Mouse (Mus musculus) heart, postnatal 14 days (tissue): ENCODE data around the gene Scaf1. TPM values are rescaled to one million over a fixed set of nuclear protein-coding genes. Genes with fewer than 3 reads are reported as not detected.
"Not testable (repeated sequence)": the region's sequence is repeated elsewhere in the genome, so short reads cannot be mapped to it uniquely, and the experiment has no call there.

Experiments
- DNase-seq, 2 experiments: peaks; one replicate each; pipeline ENCODE4 v3.0.0; 2021 to 2022
- intact Hi-C: fragments of 180-260 bp; cut with DNase I; formaldehyde crosslinking; loops from one replicate; pipeline ENCODE4 v1.15.1; 2025
- total RNA-seq, 2 experiments: library from RNA; stranded (reverse); gene quantifications; 2 replicates each; pipeline ENCODE4 v1.2.3; 2021

The Scaf1 gene
- total RNA-seq, 2 experiments from 2014 or later, result 53.8 to 56.1 TPM

DNA sequence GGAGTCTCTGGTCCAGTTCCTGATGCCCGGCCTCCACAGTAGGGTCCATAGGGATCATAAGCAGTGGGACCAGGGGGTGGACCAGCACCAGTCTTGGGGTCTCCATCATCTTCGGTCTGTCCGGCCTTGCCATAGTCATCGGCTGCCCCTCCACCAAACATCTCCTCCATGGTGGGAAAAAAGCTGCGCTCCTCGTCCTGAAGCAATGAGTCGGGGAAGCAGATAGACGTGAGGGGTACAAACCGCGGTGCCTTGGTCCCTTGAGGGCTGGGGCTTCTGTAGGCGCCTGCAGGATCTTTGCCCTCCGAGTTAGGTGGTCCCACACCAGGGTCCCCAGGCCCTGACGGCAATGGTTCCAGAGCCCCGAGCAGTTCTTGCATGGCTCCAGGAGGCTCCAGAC is 31.3 kb upstream of the Scaf1 start:
- intact Hi-C loops, result no loop called here
- DNase-seq, result no peak

DNA sequence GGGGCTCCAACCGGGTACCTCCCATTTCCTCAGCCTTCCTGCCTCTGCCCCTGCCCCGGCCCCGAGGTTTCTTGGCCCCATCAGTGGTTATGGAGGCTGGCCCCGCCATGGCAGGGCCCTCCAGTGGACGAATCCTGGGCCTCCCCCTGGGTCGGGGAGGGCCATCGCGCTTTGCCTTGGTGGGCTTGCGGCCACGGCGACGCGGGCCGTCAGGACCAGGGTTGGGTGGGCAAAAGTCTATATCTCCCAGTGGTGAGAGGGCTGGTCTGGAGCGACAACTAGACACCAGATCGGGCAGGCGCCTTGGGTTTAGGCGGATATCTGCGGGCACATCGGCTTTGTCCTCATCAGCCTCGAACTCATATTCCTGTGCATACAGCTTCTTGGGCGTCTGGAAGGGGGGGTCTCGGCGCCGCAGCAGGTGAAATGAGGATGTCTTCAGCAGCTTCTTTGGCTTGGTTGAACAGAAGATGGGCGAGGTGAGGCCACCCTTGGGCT is 30.7 kb upstream of the Scaf1 start:
- intact Hi-C loops, result no loop called here
- no peak for DNase-seq

DNA sequence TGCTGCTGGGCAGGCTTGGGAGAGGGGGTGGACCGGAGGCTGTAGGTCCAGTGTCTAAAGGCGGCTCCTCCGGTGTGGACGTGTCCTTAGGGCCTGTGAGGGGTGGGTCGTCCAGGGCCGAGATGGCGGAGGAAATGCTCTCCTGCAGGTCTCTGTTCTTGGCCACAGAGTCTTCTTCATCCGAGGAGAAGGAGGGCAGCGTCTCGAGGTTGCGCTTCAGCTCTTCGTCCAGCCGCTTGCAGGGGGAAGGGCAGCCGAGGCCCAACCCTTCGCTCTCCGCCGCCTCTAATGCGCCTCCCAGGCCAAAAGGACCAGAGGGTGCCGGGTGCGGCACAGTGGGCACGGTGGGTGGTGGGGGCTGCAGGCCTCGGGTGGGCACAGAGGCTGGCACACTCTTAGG is 29.6 kb upstream of the Scaf1 start:
- DNase-seq, result no peak
- intact Hi-C loops, result no loop called here

DNA sequence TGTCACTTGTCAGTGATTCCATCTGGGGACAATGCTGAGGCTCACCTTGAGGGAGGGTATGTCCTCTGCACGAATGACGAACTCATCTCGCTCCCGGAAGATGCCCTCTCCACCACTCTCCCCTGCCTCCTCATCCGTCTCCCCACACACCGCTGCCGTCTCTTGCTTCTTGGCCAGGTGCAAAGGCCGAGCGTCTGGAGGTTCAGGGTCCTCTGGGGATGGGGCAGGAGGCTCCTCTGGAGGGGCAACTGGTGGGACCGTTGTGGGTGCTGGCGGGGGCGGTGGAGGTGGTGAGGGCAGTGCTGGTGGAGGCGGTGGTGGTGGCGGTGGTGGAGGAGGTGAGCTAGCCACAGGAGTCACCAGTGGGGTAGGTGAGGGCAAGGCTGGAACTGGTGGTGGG is 27.1 kb upstream of the Scaf1 start:
- DNase-seq, result no peak
- intact Hi-C loops, result no loop called here

- intact Hi-C loops, result no loop called here
- DNase-seq, result no peak
These were observed 24.7 kb upstream of the Scaf1 start for GRCm38 (mm10) chr7:45040851-45041250.

DNA sequence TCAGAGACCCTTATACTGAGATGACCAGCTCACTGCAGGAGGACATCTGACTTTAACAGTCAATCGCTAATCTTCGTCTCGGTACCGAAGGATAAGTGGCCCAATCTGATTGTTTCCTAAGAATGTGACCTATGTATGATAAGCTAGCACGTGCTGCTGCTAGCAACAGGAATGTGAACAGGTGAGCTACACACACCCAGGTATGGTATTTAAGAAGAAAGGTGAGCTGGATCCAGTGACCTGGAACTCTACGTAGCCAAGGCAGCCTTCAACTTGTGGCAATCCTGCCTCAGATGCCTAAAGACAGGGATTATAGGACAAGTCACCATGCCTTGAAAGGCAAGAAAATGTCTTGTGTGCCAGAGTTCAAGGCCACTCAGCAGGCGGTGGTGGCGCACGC is 22.2 kb upstream of the Scaf1 start:
- DNase-seq, result no peak
- intact Hi-C loops, result no loop called here

DNA sequence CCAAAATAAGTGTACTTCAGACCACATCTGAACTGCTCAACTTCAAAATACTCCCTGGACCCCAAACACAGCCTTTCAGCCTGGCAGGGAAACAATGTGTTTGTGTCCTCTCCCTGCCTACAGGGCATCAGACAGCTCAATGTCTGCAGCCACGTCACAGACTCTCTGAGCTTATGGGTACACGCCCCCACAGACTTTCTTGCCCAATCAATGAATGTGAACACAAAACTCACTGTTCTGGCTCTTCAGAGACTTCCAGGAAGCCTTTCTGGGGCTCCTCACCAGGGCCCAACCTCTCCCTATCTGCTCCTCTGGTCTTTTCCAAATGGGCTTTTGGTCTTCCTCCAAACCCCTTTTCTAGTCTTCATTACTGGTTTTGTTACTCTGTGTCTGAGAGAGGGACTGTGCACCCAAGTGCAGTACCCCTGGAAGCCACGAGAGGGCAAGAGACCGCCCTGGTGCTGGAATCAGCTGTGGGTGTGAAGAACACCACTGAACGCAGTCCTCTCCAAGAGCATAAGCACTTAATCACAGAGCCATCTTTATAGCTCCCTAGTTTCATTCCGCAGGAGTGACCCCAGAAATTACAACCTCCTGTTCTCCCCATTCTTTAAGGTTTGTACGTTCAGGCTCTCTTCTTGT is 21.7 kb upstream of the Scaf1 start:
- peak; percentile 66 to 75 for DNase-seq
- intact Hi-C loops, result no loop called here

- DNase-seq, result no peak
- intact Hi-C loops, result no loop called here
These were observed 20.5 kb upstream of the Scaf1 start for GRCm38 (mm10) chr7:45036702-45037101.

- intact Hi-C loops, result no loop called here
- no peak for DNase-seq
These were observed 19.5 kb upstream of the Scaf1 start for GRCm38 (mm10) chr7:45035631-45036030.

DNA sequence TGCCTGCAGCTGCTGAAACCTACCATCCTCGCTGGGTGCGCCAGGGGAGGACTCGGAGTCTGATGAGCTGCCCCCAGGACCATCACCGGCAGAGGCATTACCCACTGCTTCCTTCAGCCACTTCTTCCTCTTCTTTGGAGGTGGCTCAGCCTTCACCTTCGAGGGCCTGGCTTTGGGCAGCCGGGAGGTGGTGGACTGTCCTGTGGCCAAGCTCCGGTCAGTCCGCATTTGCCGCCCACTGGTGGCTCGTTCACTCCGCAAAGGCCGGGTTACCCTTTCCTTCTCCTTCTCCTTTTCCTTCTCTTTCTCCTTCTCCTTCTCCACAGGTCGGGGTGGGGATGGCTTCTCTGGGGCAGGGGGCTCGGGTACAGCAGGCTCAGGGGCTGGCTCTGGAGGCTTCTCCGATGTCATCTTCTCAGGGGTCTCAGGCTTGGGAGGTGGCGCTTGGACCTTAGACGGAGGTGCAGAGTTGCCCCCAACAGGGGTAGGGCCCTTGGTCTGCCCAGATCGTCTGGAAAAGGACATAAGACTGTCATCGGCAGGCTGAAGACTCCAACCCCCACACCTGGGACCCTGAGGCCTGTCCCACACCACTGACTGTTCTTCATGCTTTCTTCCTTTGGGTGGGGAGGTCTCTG is 17.7 kb upstream of the Scaf1 start:
- no peak for DNase-seq
- intact Hi-C loops, result no loop called here

- DNase-seq, result no peak
- intact Hi-C loops, result no loop called here
These were observed 14.7 kb upstream of the Scaf1 start for GRCm38 (mm10) chr7:45030857-45031256.

GRCm38 (mm10) chr7:45029995-45030394 is 13.8 kb upstream of the Scaf1 start:
- intact Hi-C loops, result no loop called here
- DNase-seq, result no peak

DNA sequence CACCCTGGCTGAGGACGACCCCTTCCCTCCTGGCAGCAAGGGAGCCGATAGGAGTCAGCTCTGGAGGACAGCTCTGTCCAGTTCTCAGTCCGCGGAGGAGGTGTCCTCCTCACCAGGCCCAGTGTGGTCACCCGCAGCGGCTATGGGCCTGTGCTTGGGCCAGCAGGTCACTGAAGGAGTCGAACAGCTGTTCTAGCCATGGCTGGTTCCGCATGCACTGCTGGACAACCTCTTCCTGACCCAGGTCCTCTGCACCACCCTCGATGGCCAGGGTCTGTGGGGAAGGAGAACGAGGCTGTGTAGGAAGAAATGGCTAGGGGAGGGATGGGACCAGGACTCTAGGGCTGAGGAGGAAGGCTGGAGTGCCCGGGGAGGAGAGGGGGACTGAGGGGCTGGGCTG is 12.2 kb upstream of the Scaf1 start:
- no peak for DNase-seq

GRCm38 (mm10) chr7:45027761-45028160 is 11.6 kb upstream of the Scaf1 start:
- no peak for DNase-seq
- intact Hi-C loops, result no loop called here

More for the DNA sequence above, 12.2 kb upstream of the Scaf1 start:
- intact Hi-C loops, result no loop called here

DNA sequence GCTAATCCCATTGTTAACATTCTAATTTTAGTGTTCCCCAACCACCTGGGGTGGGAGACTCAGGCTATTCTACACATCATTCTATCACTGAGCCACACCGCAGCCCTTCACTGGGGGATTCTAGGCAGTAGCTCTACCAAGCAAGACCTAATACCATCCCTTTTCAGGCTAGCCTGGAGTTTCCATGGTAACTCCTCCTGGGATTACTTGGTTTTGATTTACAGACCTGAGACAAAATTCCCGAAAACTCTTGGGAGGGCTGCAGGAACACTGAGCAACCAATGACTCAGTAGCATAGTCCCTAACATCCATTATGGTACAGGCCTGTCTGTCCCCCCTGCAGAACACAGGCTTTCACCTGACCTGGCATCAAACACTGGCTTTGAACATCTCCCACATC is 10.1 kb upstream of the Scaf1 start:
- intact Hi-C loops, result no loop called here

GRCm38 (mm10) chr7:45025601-45026220 is 9.5 kb upstream of the Scaf1 start:
- intact Hi-C loops, result no loop called here
- no peak for DNase-seq

More for the DNA sequence above, 10.1 kb upstream of the Scaf1 start:
- no peak for DNase-seq

DNA sequence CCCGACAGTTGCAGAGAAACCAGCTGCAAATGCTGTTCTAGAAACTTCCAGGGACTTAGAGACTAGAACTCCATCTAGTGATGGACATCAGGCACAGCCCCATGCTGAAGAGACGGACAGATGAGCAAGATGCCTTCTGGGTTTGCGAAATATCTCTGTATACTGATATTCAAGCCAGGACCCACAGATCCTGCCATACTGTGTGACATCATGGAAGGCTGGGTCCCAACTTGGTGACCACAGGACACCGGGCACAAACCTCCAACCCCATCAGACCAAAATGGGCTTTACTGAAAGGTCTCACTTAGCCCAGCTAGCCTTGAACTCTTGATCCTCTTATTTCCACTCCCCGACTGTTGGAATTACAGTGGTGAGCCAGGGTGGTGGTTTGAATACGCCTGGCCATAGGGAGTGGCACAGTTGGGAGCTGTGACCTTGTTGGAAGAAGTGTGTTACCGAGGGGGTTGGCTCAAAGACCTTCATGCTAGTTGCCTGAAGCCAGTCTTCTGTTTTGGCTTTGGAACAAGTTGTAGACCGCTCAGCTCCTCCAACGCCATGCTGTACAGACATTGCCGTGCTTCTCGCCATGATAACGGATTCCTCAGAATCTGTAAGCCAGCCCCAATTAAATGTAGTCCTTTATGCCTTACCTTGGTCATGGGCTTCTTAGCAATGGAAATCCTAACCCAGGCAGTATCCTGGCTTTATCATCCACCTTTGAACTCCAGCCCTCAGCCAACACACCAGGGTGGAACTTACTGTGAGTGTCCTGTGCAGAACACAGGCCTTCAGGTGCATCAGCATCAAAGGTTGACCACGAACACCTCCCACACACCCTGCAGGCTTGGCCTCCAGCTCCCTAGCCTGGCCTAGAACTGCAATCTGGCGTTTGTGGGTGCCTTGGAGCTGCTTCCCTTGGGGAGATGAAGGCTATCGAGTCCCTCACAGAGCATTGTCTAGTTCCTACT is 8.4 kb upstream of the Scaf1 start:
- intact Hi-C loops, result no loop called here
- no peak for DNase-seq

- intact Hi-C loops, DNase-seq: not testable (repeated sequence)
These were observed 7.5 kb upstream of the Scaf1 start for GRCm38 (mm10) chr7:45023711-45024110.

DNA sequence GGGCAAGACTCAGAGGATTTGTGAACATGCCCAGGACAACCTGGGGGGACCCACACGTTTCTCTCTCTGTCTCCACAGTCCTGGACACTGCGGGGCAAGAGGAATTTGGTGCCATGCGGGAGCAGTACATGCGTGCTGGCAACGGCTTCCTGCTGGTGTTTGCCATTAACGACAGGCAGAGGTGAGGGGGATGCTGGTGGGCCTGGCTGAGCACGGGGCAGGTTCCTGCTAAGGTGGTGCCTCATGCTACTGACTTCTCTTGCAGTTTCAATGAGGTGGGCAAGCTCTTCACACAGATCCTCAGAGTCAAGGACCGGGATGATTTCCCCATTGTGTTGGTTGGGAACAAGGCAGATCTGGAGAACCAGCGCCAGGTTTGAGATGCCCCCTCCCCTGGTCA is 4.1 kb upstream of the Scaf1 start:
- intact Hi-C loops, result loop anchor here (2.0 kb wide), 1 partner anchor 35 kb away; no protein-coding TSS in a partner anchor
- DNase-seq, result no peak

- intact Hi-C loops, result loop anchor here (2.0 kb wide), 1 partner anchor 34 kb away; the partner anchor contains the start of gene Prr12
- peak; percentile 74 to 75 for DNase-seq
These were observed 2.9 kb upstream of the Scaf1 start for GRCm38 (mm10) chr7:45019031-45019571.
